Mouse (Mus musculus): Measurements from ENCODE around the gene H2al2a. TPM values are rescaled to one million over a fixed set of nuclear protein-coding genes. Genes with fewer than 3 reads are reported as not detected.

The H2al2a gene
- polyA plus RNA-seq, 1 experiment from 2014 or later = not detected

- Histone ChIP-seq H3K36me3 (replicated peaks) (no peaks in the 10 kb centered on the region), H3K27me3 (peaks cover 91% of the 10 kb centered on the region), H3K4me2 (no peak overlapping the region), H3K4me1 (replicated peaks) (peaks cover 8% of the 10 kb centered on the region), H3K4me3 (replicated peaks) (no peak overlapping the region), H3K27ac (replicated peaks) (no peak overlapping the region), H3K9ac (no peak overlapping the region), H3K9me3 (replicated peaks) (no peaks in the 10 kb centered on the region)
- 68% methylated on average over 10 of the region's 10 CpGs for WGBS (ENCODE audit: insufficient replicate concordance)
- no peak for ATAC-seq (ENCODE audit: insufficient read depth)
These were observed 37.9 kb upstream of the H2al2a start for GRCm38 (mm10) chr2:18034371-18035250.

- no peak overlapping the region for H3K4me3 ChIP-seq (replicated peaks)
- no peak overlapping the region for H3K4me2 ChIP-seq
- no peak overlapping the region for H3K9ac ChIP-seq
- H3K36me3 ChIP-seq (replicated peaks) = no peaks in the 10 kb centered on the region
- H3K4me1 ChIP-seq (replicated peaks) = peaks cover 12% of the 10 kb centered on the region
- no peaks in the 10 kb centered on the region for H3K9me3 ChIP-seq (replicated peaks)
- no peak overlapping the region for H3K27ac ChIP-seq (replicated peaks)
- peaks cover 90% of the 10 kb centered on the region for H3K27me3 ChIP-seq
- 58% methylated on average over 10 of the region's 10 CpGs for WGBS (ENCODE audit: insufficient replicate concordance)
- no peak for ATAC-seq (ENCODE audit: insufficient read depth)
These were observed 36.7 kb upstream of the H2al2a start for GRCm38 (mm10) chr2:18033166-18034108.

GRCm38 (mm10) chr2:18032538-18032895 lies 35.8 kb upstream of the H2al2a start:
- 55% methylated on average over 5 of the region's 5 CpGs for WGBS (ENCODE audit: insufficient replicate concordance)
- no peak overlapping the region for H3K4me3 ChIP-seq (replicated peaks)
- H3K9me3 ChIP-seq (replicated peaks) = no peaks in the 10 kb centered on the region
- peaks cover 90% of the 10 kb centered on the region for H3K27me3 ChIP-seq
- no peak overlapping the region for H3K9ac ChIP-seq
- H3K4me1 ChIP-seq (replicated peaks) = peaks cover 21% of the 10 kb centered on the region
- no peak overlapping the region for H3K27ac ChIP-seq (replicated peaks)
- H3K4me2 ChIP-seq = no peak overlapping the region
- ATAC-seq (ENCODE audit: insufficient read depth) = no peak
- H3K36me3 ChIP-seq (replicated peaks) = no peaks in the 10 kb centered on the region

GRCm38 (mm10) chr2:18031831-18032537 lies 35.2 kb upstream of the H2al2a start:
- Histone ChIP-seq H3K4me3 (replicated peaks) (peak overlapping the region; percentile 41), H3K4me1 (replicated peaks) (peaks cover 26% of the 10 kb centered on the region), H3K9ac (peak overlapping the region; percentile 19; the same call in 1 of the 2 replicates), H3K36me3 (replicated peaks) (no peaks in the 10 kb centered on the region), H3K9me3 (replicated peaks) (no peaks in the 10 kb centered on the region), H3K27me3 (peaks cover 90% of the 10 kb centered on the region), H3K4me2 (peak overlapping the region; percentile 66), H3K27ac (replicated peaks) (no peak overlapping the region)
- no peak for ATAC-seq (ENCODE audit: insufficient read depth)
- 7% methylated on average over 34 of the region's 34 CpGs for WGBS (ENCODE audit: insufficient replicate concordance)

- Histone ChIP-seq H3K36me3 (replicated peaks) (no peaks in the 10 kb centered on the region), H3K4me1 (replicated peaks) (peaks cover 33% of the 10 kb centered on the region), H3K4me3 (replicated peaks) (peak overlapping the region; percentile 41), H3K9ac (peak overlapping the region; percentile 19; the same call in 1 of the 2 replicates), H3K27ac (replicated peaks) (no peak overlapping the region), H3K9me3 (replicated peaks) (no peaks in the 10 kb centered on the region), H3K27me3 (peaks cover 92% of the 10 kb centered on the region), H3K4me2 (peak overlapping the region; percentile 66)
- WGBS (ENCODE audit: insufficient replicate concordance) = 8% methylated on average over 26 of the region's 26 CpGs
- no peak for ATAC-seq (ENCODE audit: insufficient read depth)
These were observed 34.6 kb upstream of the H2al2a start for GRCm38 (mm10) chr2:18031271-18031821.

- ATAC-seq (ENCODE audit: insufficient read depth) = no peak
- Histone ChIP-seq H3K27me3 (peaks cover 97% of the 10 kb centered on the region), H3K9me3 (replicated peaks) (no peaks in the 10 kb centered on the region), H3K4me3 (replicated peaks) (no peak overlapping the region), H3K36me3 (replicated peaks) (no peaks in the 10 kb centered on the region), H3K9ac (no peak overlapping the region), H3K4me1 (replicated peaks) (peaks cover 39% of the 10 kb centered on the region), H3K4me2 (no peak overlapping the region), H3K27ac (replicated peaks) (no peak overlapping the region)
- WGBS (ENCODE audit: insufficient replicate concordance) = 67% methylated on average over 8 of the region's 8 CpGs
These were observed 33.8 kb upstream of the H2al2a start for GRCm38 (mm10) chr2:18030581-18030980.

GRCm38 (mm10) chr2:18029656-18030055 lies 32.9 kb upstream of the H2al2a start:
- ATAC-seq (ENCODE audit: insufficient read depth) = no peak
- H3K4me2 ChIP-seq = no peak overlapping the region
- H3K4me1 ChIP-seq (replicated peaks) = peaks cover 41% of the 10 kb centered on the region
- no peak overlapping the region for H3K9ac ChIP-seq
- no peak overlapping the region for H3K27ac ChIP-seq (replicated peaks)
- H3K9me3 ChIP-seq (replicated peaks) = no peaks in the 10 kb centered on the region
- 72% methylated on average over 7 of the region's 7 CpGs for WGBS (ENCODE audit: insufficient replicate concordance)
- no peaks in the 10 kb centered on the region for H3K36me3 ChIP-seq (replicated peaks)
- no peak overlapping the region for H3K4me3 ChIP-seq (replicated peaks)
- H3K27me3 ChIP-seq = peaks cover 95% of the 10 kb centered on the region

- peak overlapping the region; percentile 48 for H3K9ac ChIP-seq
- peaks cover 41% of the 10 kb centered on the region for H3K4me1 ChIP-seq (replicated peaks)
- peaks cover 89% of the 10 kb centered on the region for H3K27me3 ChIP-seq
- H3K4me3 ChIP-seq (replicated peaks) = peak overlapping the region; percentile 63
- peak overlapping the region; percentile 78 for H3K27ac ChIP-seq (replicated peaks)
- no peaks in the 10 kb centered on the region for H3K36me3 ChIP-seq (replicated peaks)
- H3K4me2 ChIP-seq = peak overlapping the region; percentile 87
- H3K9me3 ChIP-seq (replicated peaks) = no peaks in the 10 kb centered on the region
- peak; percentile 61 for ATAC-seq (ENCODE audit: insufficient read depth)
- under 1% methylated on average over 61 of the region's 61 CpGs for WGBS (ENCODE audit: insufficient replicate concordance)
These were observed 31.6 kb upstream of the H2al2a start for GRCm38 (mm10) chr2:18028140-18029021.

- H3K9me3 ChIP-seq (replicated peaks) = no peaks in the 10 kb centered on the region
- peaks cover 41% of the 10 kb centered on the region for H3K4me1 ChIP-seq (replicated peaks)
- peak overlapping the region; percentile 48 for H3K9ac ChIP-seq
- peak overlapping the region; percentile 87 for H3K4me2 ChIP-seq
- H3K4me3 ChIP-seq (replicated peaks) = peak overlapping the region; percentile 63
- H3K27ac ChIP-seq (replicated peaks) = peak overlapping the region; percentile 78
- under 1% methylated on average over 44 of the region's 44 CpGs for WGBS (ENCODE audit: insufficient replicate concordance)
- H3K36me3 ChIP-seq (replicated peaks) = no peaks in the 10 kb centered on the region
- H3K27me3 ChIP-seq = peaks cover 81% of the 10 kb centered on the region
- ATAC-seq (ENCODE audit: insufficient read depth) = peak; percentile 78
These were observed 30.8 kb upstream of the H2al2a start for GRCm38 (mm10) chr2:18027448-18028139.

Data from liver, embryonic 15.5 days (tissue).